Mouse (Mus musculus) heart, postnatal 0 days (tissue): ENCODE data around the gene Rbfox1.

Source experiments
- CTCF ChIP-seq: IDR thresholded peaks from 2 replicates; pipeline ENCODE4 v1.5.1; 2016; ENCODE audit warnings: antibody characterized with exemption, control low read depth, low read depth
- EP300 ChIP-seq: IDR thresholded peaks from 2 replicates; pipeline ENCODE4 v1.6.1; 2016; ENCODE audit warnings: antibody characterized with exemption, low read depth

DNA sequence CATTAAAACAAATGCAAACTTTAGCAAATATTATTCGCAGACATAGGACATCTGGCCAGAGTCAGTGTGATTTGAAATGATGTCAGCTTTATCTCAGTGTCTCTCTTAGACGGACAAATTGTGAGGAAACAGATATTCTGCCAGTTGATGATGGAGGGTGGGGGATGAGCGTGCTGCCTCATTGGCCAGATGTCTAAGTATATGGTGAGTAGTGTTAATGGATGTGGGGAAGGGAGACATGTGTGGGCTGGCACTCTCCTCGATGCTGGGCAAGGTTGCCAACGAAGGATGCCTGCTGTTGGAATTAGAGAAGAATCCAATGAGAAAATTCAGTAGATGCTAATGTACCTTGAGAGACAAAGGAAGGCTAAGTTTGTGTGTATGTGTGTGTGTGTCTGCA lies 25.6 kb downstream of the Rbfox1 start:
- TF ChIP-seq CTCF (no peak), EP300 (no peak)
